Mouse (Mus musculus) lung, embryonic 15.5 days (tissue): Measurements from ENCODE around the gene Ddx11. TPM values are rescaled to one million over a fixed set of nuclear protein-coding genes. Genes with fewer than 3 reads are reported as not detected.

Experiments used
- ATAC-seq: fragments of 200-750 bp; cut with Nextera tagmentation; 2 replicates; pipeline ENCODE4 v1.8.0; 2017; ENCODE audit warnings: moderate number of reproducible peaks, borderline replicate concordance; ENCODE audit not compliant: low FRiP score, low TSS enrichment; ENCODE audit errors: extremely low read depth
- H3K27ac ChIP-seq: fragments of 300-500 bp; sonication (generic); 2 replicates; pipeline ENCODE4 v1.5.1; 2015; ENCODE audit warnings: moderate library complexity, mild to moderate bottlenecking, inconsistent platforms
- H3K27me3 ChIP-seq: fragments of 300-500 bp; sonication (generic); 2 replicates; pipeline ENCODE4 v1.6.1; 2015; ENCODE audit warnings: inconsistent platforms
- H3K36me3 ChIP-seq: fragments of 300-500 bp; sonication (generic); 2 replicates; pipeline ENCODE4 v1.6.1; 2015; ENCODE audit warnings: inconsistent platforms
- H3K4me1 ChIP-seq: fragments of 300-500 bp; sonication (generic); 2 replicates; pipeline ENCODE4 v1.6.1; 2015; ENCODE audit warnings: inconsistent platforms
- H3K4me2 ChIP-seq: fragments of 300-500 bp; sonication (generic); 2 replicates; pipeline ENCODE4 v1.6.1; 2015; ENCODE audit warnings: inconsistent platforms, mild to moderate bottlenecking, moderate library complexity
- H3K4me3 ChIP-seq: fragments of 300-500 bp; sonication (generic); 2 replicates; pipeline ENCODE4 v1.5.1; 2015; ENCODE audit warnings: mild to moderate bottlenecking, inconsistent platforms
- H3K9ac ChIP-seq: fragments of 300-500 bp; sonication (generic); 2 replicates; pipeline ENCODE4 v1.6.1; 2015; ENCODE audit warnings: inconsistent platforms
- H3K9me3 ChIP-seq: fragments of 300-500 bp; sonication (generic); 2 replicates; pipeline ENCODE4 v1.6.1; 2016; ENCODE audit warnings: inconsistent platforms
- WGBS: fragments of 180-500 bp; shearing (Covaris S2); methylation state at CpG from one replicate; pipeline ENCODE4 v1.1.7; 2015; 5-methylcytosine and 5-hydroxymethylcytosine counted together
- polyA plus RNA-seq: library from polyadenylated mRNA; unstranded; fragments of >200 nt; fragmentation: Nextera tagmentation; extraction: Ambion mirVana; gene quantifications from 2 replicates; pipeline ENCODE4 v1.2.1, GENCODE M21; 2015

Gene Ddx11
- polyA plus RNA-seq, 1 experiment from 2014 or later = 28.7 TPM

- Histone ChIP-seq H3K4me2 (no peak overlapping the region), H3K36me3 (no peaks in the 10 kb centered on the region), H3K4me3 (no peak overlapping the region), H3K9ac (no peak overlapping the region), H3K4me1 (no peaks in the 10 kb centered on the region), H3K9me3 (no peaks in the 10 kb centered on the region), H3K27me3 (no peaks in the 10 kb centered on the region), H3K27ac (no peak overlapping the region)
- no peak for ATAC-seq
- WGBS = 45% methylated on average over 3 of the region's 3 CpGs
Observed at GRCm38 (mm10) chr17:66197041-66197440, 73.7 kb downstream of the Ddx11 start.

Other genes starting within 250 kb of the Ddx11 start
- 74.2 and 81.9 TPM in 2 replicates for gene Ralbp1, start 237.7 kb upstream of the Ddx11 start, polyA plus RNA-seq
- gene Twsg1, start 172.3 kb upstream of the Ddx11 start, polyA plus RNA-seq = 128 and 130 TPM in 2 replicates
- 15.5 and 18.5 TPM in 2 replicates for gene Ankrd12, start 46.4 kb upstream of the Ddx11 start, polyA plus RNA-seq
- gene Ndufv2, start 22.0 kb upstream of the Ddx11 start, polyA plus RNA-seq = 306 and 313 TPM in 2 replicates
- gene Washc1, start 12.0 kb upstream of the Ddx11 start, polyA plus RNA-seq = 36.8 and 37.4 TPM in 2 replicates